Mouse (Mus musculus) hindbrain, embryonic 16.5 days (tissue): Measurements from ENCODE around the gene Zbtb9. TPM values are rescaled to one million over a fixed set of nuclear protein-coding genes. Genes with fewer than 3 reads are reported as not detected.
A peak's percentile ranks its signal among the peaks of the same experiment; 100 is the strongest.

Source experiments
- ATAC-seq: fragments of 200-750 bp; cut with Nextera tagmentation; 2 replicates; pipeline ENCODE4 v1.8.0; 2017; ENCODE audit warnings: moderate TSS enrichment, moderate library complexity
- H3K27ac ChIP-seq: fragments of 300-500 bp; sonication (generic); 2 replicates; pipeline ENCODE4 v1.5.1; 2014; ENCODE audit warnings: low read depth, mild to moderate bottlenecking, control low read depth, low read length, moderate library complexity
- H3K27me3 ChIP-seq: fragments of 300-500 bp; sonication (generic); replicated peaks from 2 replicates; pipeline ENCODE4 v1.6.1; 2014; ENCODE audit warnings: low read length; ENCODE audit not compliant: control insufficient read depth, insufficient read depth
- H3K36me3 ChIP-seq: fragments of 300-500 bp; sonication (generic); 2 replicates; pipeline ENCODE4 v1.6.1; 2014; ENCODE audit warnings: mild to moderate bottlenecking, low read length, moderate library complexity, mixed read lengths; ENCODE audit not compliant: control insufficient read depth, insufficient read depth
- H3K4me1 ChIP-seq: fragments of 300-500 bp; sonication (generic); 2 replicates; pipeline ENCODE4 v1.6.1; 2014; ENCODE audit warnings: low read depth, low read length; ENCODE audit not compliant: control insufficient read depth, insufficient read depth
- H3K4me2 ChIP-seq: fragments of 300-500 bp; sonication (generic); 2 replicates; pipeline ENCODE4 v1.6.1; 2014; ENCODE audit warnings: mild to moderate bottlenecking, low read length, control low read depth, moderate library complexity
- H3K4me3 ChIP-seq: fragments of 300-500 bp; sonication (generic); 2 replicates; pipeline ENCODE4 v1.5.1; 2014; ENCODE audit warnings: mild to moderate bottlenecking, low read length, control low read depth, moderate library complexity
- H3K9ac ChIP-seq: fragments of 300-500 bp; sonication (generic); 2 replicates; pipeline ENCODE4 v1.6.1; 2014; ENCODE audit warnings: low read depth, mild to moderate bottlenecking, control low read depth, low read length, moderate library complexity
- H3K9me3 ChIP-seq: fragments of 300-500 bp; sonication (generic); 2 replicates; pipeline ENCODE4 v1.6.1; 2014; ENCODE audit warnings: mild to moderate bottlenecking, low read length, moderate library complexity; ENCODE audit not compliant: control insufficient read depth
- WGBS: fragments of 180-500 bp; shearing (Covaris S2); extraction: QIAGEN DNeasy Blood & Tissue Kit; methylation state at CpG from one replicate; pipeline ENCODE4 v1.1.7; 2014; 5-methylcytosine and 5-hydroxymethylcytosine counted together
- polyA plus RNA-seq: library from polyadenylated mRNA; unstranded; fragments of >200 nt; fragmentation: Nextera tagmentation; extraction: Ambion mirVana; gene quantifications from 2 replicates; pipeline ENCODE4 v1.2.1, GENCODE M21; 2015

The Zbtb9 gene
- polyA plus RNA-seq, 1 experiment from 2014 or later: 13.0 TPM

- H3K4me1 ChIP-seq: peaks cover 52% of the 10 kb centered on the region
- H3K9ac ChIP-seq: peak overlapping the region; percentile 59
- ATAC-seq: no peak
- H3K4me3 ChIP-seq: peak overlapping the region; percentile 40
- no peaks in the 10 kb centered on the region for H3K36me3 ChIP-seq
- no peaks in the 10 kb centered on the region for H3K9me3 ChIP-seq
- 20% methylated on average over 13 of the region's 13 CpGs for WGBS
- H3K27ac ChIP-seq: peak overlapping the region; percentile 78
- no peaks in the 10 kb centered on the region for H3K27me3 ChIP-seq
- peak overlapping the region; percentile 70 for H3K4me2 ChIP-seq
Measured at GRCm38 (mm10) chr17:26945824-26946495, 27.0 kb upstream of the Zbtb9 start.

- peak; percentile 25; the same call in 1 of the 2 replicates for ATAC-seq
- peaks cover 56% of the 10 kb centered on the region for H3K4me1 ChIP-seq
- WGBS: under 1% methylated on average over 36 of the region's 37 CpGs
- no peaks in the 10 kb centered on the region for H3K36me3 ChIP-seq
- peak overlapping the region; percentile 70 for H3K4me2 ChIP-seq
- peak overlapping the region; percentile 40 for H3K4me3 ChIP-seq
- H3K27me3 ChIP-seq: no peaks in the 10 kb centered on the region
- H3K27ac ChIP-seq: peak overlapping the region; percentile 78
- peak overlapping the region; percentile 59 for H3K9ac ChIP-seq
- H3K9me3 ChIP-seq: no peaks in the 10 kb centered on the region
Measured at GRCm38 (mm10) chr17:26946567-26946966, 26.4 kb upstream of the Zbtb9 start.

GRCm38 (mm10) chr17:26947231-26948100 lies 25.5 kb upstream of the Zbtb9 start:
- Histone ChIP-seq H3K36me3 (no peaks in the 10 kb centered on the region), H3K4me2 (peak overlapping the region; percentile 70), H3K4me1 (peaks cover 60% of the 10 kb centered on the region), H3K9me3 (no peaks in the 10 kb centered on the region), H3K27me3 (no peaks in the 10 kb centered on the region), H3K27ac (peak overlapping the region; percentile 78), H3K9ac (peak overlapping the region; percentile 59), H3K4me3 (peak overlapping the region; percentile 10)
- WGBS: 19% methylated on average over 12 of the region's 12 CpGs
- no peak for ATAC-seq

GRCm38 (mm10) chr17:26948316-26949050 lies 24.5 kb upstream of the Zbtb9 start:
- Histone ChIP-seq H3K27ac (peak overlapping the region; percentile 91), H3K4me3 (peak overlapping the region; percentile 71), H3K9ac (peak overlapping the region; percentile 92), H3K4me2 (peak overlapping the region; percentile 85), H3K27me3 (no peaks in the 10 kb centered on the region), H3K9me3 (no peaks in the 10 kb centered on the region), H3K4me1 (peaks cover 67% of the 10 kb centered on the region), H3K36me3 (no peaks in the 10 kb centered on the region)
- ATAC-seq: no peak
- 0% methylated on average over 56 of the region's 87 CpGs for WGBS

GRCm38 (mm10) chr17:26949051-26949577 lies 23.9 kb upstream of the Zbtb9 start:
- WGBS: 3% methylated on average over 13 of the region's 14 CpGs
- Histone ChIP-seq H3K4me1 (peaks cover 72% of the 10 kb centered on the region), H3K36me3 (no peaks in the 10 kb centered on the region), H3K4me3 (peak overlapping the region; percentile 71), H3K27me3 (no peaks in the 10 kb centered on the region), H3K27ac (peak overlapping the region; percentile 91), H3K9ac (peak overlapping the region; percentile 92), H3K9me3 (no peaks in the 10 kb centered on the region), H3K4me2 (peak overlapping the region; percentile 85)
- peak; percentile 21; the same call in 1 of the 2 replicates for ATAC-seq

- peak overlapping the region; percentile 91; the same call in 1 of the 2 replicates for H3K27ac ChIP-seq
- peak overlapping the region; percentile 85 for H3K4me2 ChIP-seq
- no peaks in the 10 kb centered on the region for H3K9me3 ChIP-seq
- peaks cover 2% of the 10 kb centered on the region for H3K36me3 ChIP-seq
- ATAC-seq: no peak
- H3K27me3 ChIP-seq: no peaks in the 10 kb centered on the region
- H3K9ac ChIP-seq: peak overlapping the region; percentile 92
- peak overlapping the region; percentile 71 for H3K4me3 ChIP-seq
- H3K4me1 ChIP-seq: peaks cover 72% of the 10 kb centered on the region
- 28% methylated on average over 5 of the region's 5 CpGs for WGBS
Measured at GRCm38 (mm10) chr17:26949866-26950265, 23.1 kb upstream of the Zbtb9 start.

GRCm38 (mm10) chr17:26950560-26951288 lies 22.2 kb upstream of the Zbtb9 start:
- peaks cover 67% of the 10 kb centered on the region for H3K4me1 ChIP-seq
- WGBS: 19% methylated on average over 7 of the region's 7 CpGs
- H3K9me3 ChIP-seq: no peaks in the 10 kb centered on the region
- no peaks in the 10 kb centered on the region for H3K27me3 ChIP-seq
- peak overlapping the region; percentile 85 for H3K4me2 ChIP-seq
- peaks cover 9% of the 10 kb centered on the region for H3K36me3 ChIP-seq
- ATAC-seq: no peak
- H3K4me3 ChIP-seq: peak overlapping the region; percentile 30
- peak overlapping the region; percentile 64 for H3K27ac ChIP-seq
- peak overlapping the region; percentile 64 for H3K9ac ChIP-seq

GRCm38 (mm10) chr17:26951406-26951805 lies 21.6 kb upstream of the Zbtb9 start:
- H3K36me3 ChIP-seq: peaks cover 9% of the 10 kb centered on the region
- H3K27me3 ChIP-seq: no peaks in the 10 kb centered on the region
- no peaks in the 10 kb centered on the region for H3K9me3 ChIP-seq
- peaks cover 61% of the 10 kb centered on the region for H3K4me1 ChIP-seq
- peak overlapping the region; percentile 85 for H3K4me2 ChIP-seq
- peak overlapping the region; percentile 64 for H3K9ac ChIP-seq
- peak; percentile 60 for ATAC-seq
- peak overlapping the region; percentile 30 for H3K4me3 ChIP-seq
- WGBS: 0% methylated on average over 10 of the region's 11 CpGs
- peak overlapping the region; percentile 64 for H3K27ac ChIP-seq
